Mouse (Mus musculus): ENCODE measurements around the gene Mllt6. TPM values are rescaled to one million over a fixed set of nuclear protein-coding genes. Genes with fewer than 3 reads are reported as not detected.
A peak's percentile ranks its signal among the peaks of the same experiment; 100 is the strongest.
"Not testable (repeated sequence)": the region's sequence is repeated elsewhere in the genome, so short reads cannot be mapped to it uniquely, and the experiment has no call there.

Mllt6 gene
- total RNA-seq, 2 experiments from 2014 or later, result 6.3 to 6.9 TPM

GRCm38 (mm10) chr11:97694435-97694834 is 31.2 kb downstream of the Mllt6 start:
- ATAC-seq (ENCODE audit: poor library complexity, severe bottlenecking), result no peak

GRCm38 (mm10) chr11:97694921-97695711 is 31.9 kb downstream of the Mllt6 start:
- no peak for ATAC-seq (ENCODE audit: poor library complexity, severe bottlenecking)

GRCm38 (mm10) chr11:97695712-97696401 is 32.6 kb downstream of the Mllt6 start:
- ATAC-seq (ENCODE audit: poor library complexity, severe bottlenecking), result no peak

GRCm38 (mm10) chr11:97696669-97697068 is 33.5 kb downstream of the Mllt6 start:
- no peak for ATAC-seq (ENCODE audit: poor library complexity, severe bottlenecking)

DNA sequence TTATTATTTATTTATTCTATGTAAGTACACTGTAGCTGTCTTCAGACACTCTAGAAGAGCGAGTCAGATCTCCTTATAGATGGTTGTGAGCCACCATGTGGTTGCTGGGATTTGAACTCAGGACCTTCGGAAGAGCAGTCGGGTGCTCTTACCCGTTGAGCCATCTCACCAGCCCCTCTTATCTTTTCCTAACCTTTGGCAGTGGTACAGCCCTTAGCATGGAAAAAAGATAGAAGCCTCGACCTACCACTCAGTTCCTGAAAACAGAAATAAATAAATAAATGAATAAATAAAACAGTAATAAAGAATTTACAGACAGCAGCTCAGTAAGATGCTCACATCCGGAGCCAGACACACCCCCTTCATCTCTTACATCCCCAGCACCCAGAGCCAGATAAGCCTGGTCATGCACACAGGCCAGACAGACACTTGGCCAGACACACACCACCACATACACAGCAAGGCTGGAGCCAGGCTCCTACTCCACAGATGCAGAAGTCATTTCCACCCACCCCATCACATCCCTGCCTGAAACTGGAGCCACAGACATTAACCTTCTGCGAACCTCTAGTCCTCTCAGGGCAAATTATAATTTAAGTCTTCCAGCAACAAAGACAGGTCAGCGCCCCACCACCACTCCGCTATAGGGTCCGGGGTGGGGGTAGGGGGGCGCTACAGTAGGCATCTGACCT is 34.1 kb downstream of the Mllt6 start:
- no peak for ATAC-seq (ENCODE audit: poor library complexity, severe bottlenecking)

- no peak for ATAC-seq (ENCODE audit: poor library complexity, severe bottlenecking)
Measured at GRCm38 (mm10) chr11:97697891-97698529, 34.8 kb downstream of the Mllt6 start.

- no peak for ATAC-seq (ENCODE audit: poor library complexity, severe bottlenecking)
Measured at GRCm38 (mm10) chr11:97698741-97699611, 35.8 kb downstream of the Mllt6 start.

GRCm38 (mm10) chr11:97699626-97700002 is 36.4 kb downstream of the Mllt6 start:
- ATAC-seq (ENCODE audit: poor library complexity, severe bottlenecking), result no peak

- ATAC-seq (ENCODE audit: poor library complexity, severe bottlenecking), result no peak; the same call in 1 of the 2 replicates
Measured at GRCm38 (mm10) chr11:97700003-97700745, 37.0 kb downstream of the Mllt6 start, which contains the start of gene Pcgf2. TSS of gene Pcgf2 (minus strand) at chr11:97700497.

DNA sequence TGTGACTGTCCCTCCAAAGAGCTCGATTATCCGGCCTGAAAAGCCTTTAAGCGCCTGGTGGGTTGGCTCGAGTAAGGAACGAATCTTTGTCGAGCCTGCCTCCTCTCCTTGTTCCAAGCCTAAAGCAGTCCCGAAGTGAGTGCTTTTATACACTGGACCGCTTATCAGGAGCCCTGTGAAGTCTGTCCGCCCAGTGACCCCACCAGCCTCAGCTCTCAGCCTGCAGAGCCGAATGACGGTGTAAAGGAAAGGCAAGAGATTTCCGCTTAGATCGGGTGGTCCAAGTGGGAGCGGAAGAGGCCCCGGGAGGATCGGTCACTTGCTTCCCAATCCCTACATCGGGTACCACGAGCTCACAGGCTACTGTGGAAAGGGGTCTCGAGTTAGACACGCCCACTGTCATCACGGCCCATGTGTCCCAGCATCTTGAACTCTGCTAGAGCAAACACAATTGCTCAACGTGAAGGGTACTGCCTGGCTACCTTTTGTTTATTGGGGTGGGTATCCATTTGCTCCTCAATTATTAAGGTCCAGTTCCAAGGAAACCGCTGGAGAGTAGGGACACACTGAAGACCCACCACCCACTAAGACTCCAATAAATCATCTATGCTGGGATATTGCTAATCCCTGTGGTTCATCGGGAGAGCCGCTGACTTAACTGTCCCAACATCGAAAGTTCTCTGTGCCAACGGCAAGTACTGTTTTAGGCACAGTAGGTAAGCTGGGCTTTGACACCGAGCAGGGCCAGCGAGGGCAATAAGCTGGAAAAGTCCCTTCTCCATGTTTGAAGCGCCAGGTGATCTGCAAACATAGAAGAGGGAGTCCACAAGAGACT is 37.7 kb downstream of the Mllt6 start:
- ATAC-seq (ENCODE audit: poor library complexity, severe bottlenecking), result no peak

- ATAC-seq (ENCODE audit: poor library complexity, severe bottlenecking), result no peak
Measured at GRCm38 (mm10) chr11:97701581-97702392, 38.6 kb downstream of the Mllt6 start.

DNA sequence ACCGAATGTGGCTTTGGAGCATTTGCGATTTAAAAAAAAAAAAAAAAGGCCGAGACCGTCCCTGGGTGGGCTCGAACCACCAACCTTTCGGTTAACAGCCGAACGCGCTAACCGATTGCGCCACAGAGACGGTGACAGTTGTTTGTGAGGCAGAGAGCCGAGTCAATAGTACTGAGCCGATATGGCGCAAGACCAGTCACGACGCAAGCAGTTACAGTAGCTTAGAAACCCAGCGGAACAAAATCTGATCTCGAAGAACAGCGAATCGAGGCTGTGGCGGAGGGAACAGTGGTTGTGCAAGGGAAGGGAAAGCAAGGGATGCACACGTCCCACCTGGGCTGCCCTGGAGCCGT is 39.2 kb downstream of the Mllt6 start:
- peak; percentile 55 for ATAC-seq (ENCODE audit: poor library complexity, severe bottlenecking)

GRCm38 (mm10) chr11:97703039-97703826 is 40.0 kb downstream of the Mllt6 start, which contains the start of gene Psmb3:
TSS of gene Psmb3 (plus strand) at chr11:97703399.
- peak; percentile 80 for ATAC-seq (ENCODE audit: poor library complexity, severe bottlenecking)

- not testable (repeated sequence) for ATAC-seq (ENCODE audit: poor library complexity, severe bottlenecking)
Measured at GRCm38 (mm10) chr11:97710067-97710466, 46.9 kb downstream of the Mllt6 start.

GRCm38 (mm10) chr11:97711200-97711900 is 48.1 kb downstream of the Mllt6 start:
- peak; percentile 55 for ATAC-seq (ENCODE audit: poor library complexity, severe bottlenecking)

DNA sequence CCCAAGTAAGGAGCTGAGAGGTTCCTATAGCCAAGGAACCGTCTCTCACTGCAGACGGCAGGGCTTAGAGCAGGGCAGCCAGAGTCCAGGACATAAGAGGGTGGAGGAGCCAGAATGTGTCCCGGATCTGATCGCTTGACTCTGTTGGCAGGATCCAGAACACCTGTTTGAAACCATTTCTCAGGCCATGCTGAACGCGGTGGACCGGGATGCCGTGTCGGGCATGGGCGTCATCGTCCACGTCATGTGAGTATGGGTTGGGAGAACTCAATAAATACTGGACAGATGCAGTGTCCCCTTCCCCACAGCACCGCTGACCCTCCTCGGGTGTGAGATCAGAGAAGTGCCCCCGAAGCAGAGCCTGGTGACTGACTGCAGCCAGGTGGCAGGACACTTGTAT is 49.1 kb downstream of the Mllt6 start:
- ATAC-seq (ENCODE audit: poor library complexity, severe bottlenecking), result no peak
